Mouse (Mus musculus) liver, embryonic 14.5 days (tissue): ENCODE data around the gene Ttc29.

Experiments
- CTCF ChIP-seq: IDR thresholded peaks from 2 replicates; pipeline ENCODE4 v1.5.1; 2016; ENCODE audit warnings: antibody characterized with exemption, low read depth, control low read depth
- EP300 ChIP-seq: IDR thresholded peaks from 2 replicates; pipeline ENCODE4 v1.6.1; 2016; ENCODE audit warnings: antibody characterized with exemption, low read depth

DNA sequence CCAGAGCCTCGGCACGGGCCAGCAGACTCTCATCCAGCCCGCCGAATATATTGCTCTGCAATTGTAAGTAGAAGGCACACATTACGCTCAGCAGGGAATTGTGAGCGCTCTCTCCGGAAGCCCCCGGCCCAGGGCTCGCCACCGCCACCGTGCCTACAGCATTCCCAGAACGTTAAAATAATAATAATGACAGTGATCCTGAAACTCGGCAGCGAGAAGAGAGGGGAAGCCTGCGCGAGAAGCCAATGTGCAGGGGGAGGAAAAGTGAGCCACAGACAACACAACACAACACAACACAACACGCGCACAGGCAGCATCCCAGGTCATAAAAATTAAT, 222.5 kb downstream of the Ttc29 start:
- no peak for TF ChIP-seq CTCF
- no peak for TF ChIP-seq EP300
